9 mouse cellular contexts compared by ENCODE assay signal in the genomic region with DNA sequence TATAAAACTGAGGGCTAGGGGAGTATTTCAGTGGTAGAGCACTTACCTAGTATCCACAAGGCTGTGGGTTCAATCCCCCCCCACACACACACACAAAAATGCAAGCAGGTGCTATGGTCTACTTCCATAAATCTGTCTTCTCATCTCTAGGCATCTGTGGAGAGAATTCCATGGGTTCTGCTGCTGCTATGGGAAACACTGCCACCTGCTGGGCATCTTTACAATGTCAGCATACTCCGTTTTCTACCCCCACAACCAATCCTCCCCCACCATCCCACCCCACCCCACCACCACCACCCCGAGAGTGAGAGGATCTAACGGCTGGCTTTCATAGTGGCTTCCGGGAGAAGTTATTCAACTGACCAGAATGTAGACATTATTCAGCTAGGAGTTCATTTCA. TPM values are rescaled to one million over a fixed set of nuclear protein-coding genes. Genes with fewer than 3 reads are reported as not detected.
DNase-seq lines count a peak whose midpoint lies in the region; TF ChIP-seq lines count a peak whose summit lies in the region.
"Had no signal": no experiment of that assay in that cellular context is flagged by ENCODE, and none has a peak within 500 bp of the region (broad histone marks: within the 10 kb centered on the region; RNA-seq: fewer than 3 reads in every experiment).

No protein-coding gene starts in this region.

- no peaks in the 10 kb centered on the region for H3K4me1 ChIP-seq in lung, adult 2 months (ENCODE audit: control insufficient read depth, insufficient read depth, low read length)

- WGBS in lung, adult 2 months = 3% methylated on average over 4 of the region's 4 CpGs

- intact Hi-C loops in gastrocnemius, postnatal 14 days (cut with DNase I; ENCODE audit: low total_unique reads) = loop anchor here (10.0 kb wide), 2 partner anchors 67 to 177 kb away; partner anchors contain the start of gene Hspa2

- no peak overlapping the region for H3K4me3 ChIP-seq in lung, adult 2 months (replicated peaks; ENCODE audit: extremely low read depth, low read depth, low read length)

- no peak for TF ChIP-seq POLR2A in lung, adult 2 months (IDR thresholded peaks at IDR 0.05; ENCODE audit: borderline replicate concordance, extremely low read depth, low read depth, low read length)

- TF ChIP-seq CTCF in lung, adult 2 months (IDR thresholded peaks at IDR 0.05; ENCODE audit: insufficient read depth, low read length) = peak; percentile 64

- peak; percentile 61 for DNase-seq in gastrocnemius, adult 18-20 months (ENCODE audit: low spot score)
- no peak for DNase-seq in gastrocnemius, postnatal 25 days
- peak; percentile 31 for DNase-seq in WW6 (ENCODE audit: low read depth, low spot score)
- peak; percentile 70 to 74 for DNase-seq in cerebellum, postnatal 36 days
- peak; percentile 64 for DNase-seq in gastrocnemius, postnatal 14 days
- DNase-seq in kidney, postnatal 14 days = peak; percentile 77
- DNase-seq in lung, adult 2 months = peak; percentile 60
- DNase-seq in right cerebral cortex, adult 18-20 months = peak; percentile 63

RNA-seq across cellular contexts. Expression of gene Ppp1r36, which starts 54.7 kb away (rescaled TPM):
- under 1 TPM in 1 of 2 experiments, not detected in 1; 0.19 TPM for total RNA-seq in gastrocnemius, adult 18-20 months (2021)
- not detected for total RNA-seq in gastrocnemius, postnatal 25 days (2021)
- total RNA-seq in gastrocnemius, postnatal 14 days (2021) = under 1 TPM; 0.31 to 0.51 TPM
- 1.1 and 1.8 TPM in 2 replicates for polyA plus RNA-seq in lung, adult 2 months (2012; rRNA removed)
- polyA plus RNA-seq: macrophage had no signal

RNA-seq across cellular contexts. Expression of gene Plekhg3, which starts 58.6 kb away (rescaled TPM):
- 1 to 10 TPM; 5.2 to 5.3 TPM for total RNA-seq in gastrocnemius, adult 18-20 months (2021)
- total RNA-seq in gastrocnemius, postnatal 25 days (2021) = 1 to 10 TPM; 6.1 to 7.6 TPM
- 10 to 100 TPM; 10.3 to 11.7 TPM for total RNA-seq in gastrocnemius, postnatal 14 days (2021)
- 19.5 and 20.4 TPM in 2 replicates for polyA plus RNA-seq in lung, adult 2 months (2012; rRNA removed)
